Mouse (Mus musculus): ENCODE data around the gene Zfp275. TPM values are rescaled to one million over a fixed set of nuclear protein-coding genes. Genes with fewer than 3 reads are reported as not detected.
"Not testable (repeated sequence)": the region's sequence is repeated elsewhere in the genome, so short reads cannot be mapped to it uniquely, and the experiment has no call there.

Gene Zfp275
- polyA plus RNA-seq (2015; fragmentation: Nextera tagmentation; extraction: Ambion mirVana), result 8.4 and 12.5 TPM in 2 replicates

DNA sequence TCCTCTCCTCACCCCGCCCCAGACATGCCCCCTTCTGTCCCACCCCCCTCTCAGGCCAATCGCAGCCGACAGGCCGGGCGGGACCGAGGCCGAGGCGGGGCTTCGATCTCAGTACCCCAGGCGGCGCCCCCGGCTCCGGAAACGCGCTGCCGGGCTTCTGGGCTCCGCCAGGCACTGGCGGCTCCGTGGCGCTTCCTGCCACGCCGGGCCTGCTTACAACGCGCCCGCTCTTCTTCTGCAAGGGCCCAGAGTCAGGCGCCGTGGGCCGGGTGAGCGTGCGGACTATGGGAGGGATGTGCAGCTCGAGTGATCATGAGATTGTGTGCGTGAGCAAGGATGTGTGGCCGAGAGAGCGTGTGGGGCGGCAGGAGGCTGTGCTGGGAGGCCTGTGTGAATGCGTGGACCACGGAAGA, at the start of gene Zfp275:
TSS of gene Zfp275 (plus strand) at position 139 of the 413 bp plus-strand sequence.
- Histone ChIP-seq H3K27me3 (replicated peaks; ENCODE audit: control insufficient read depth, insufficient read depth, low read length) (no peaks in the 10 kb centered on the region), H3K36me3 (ENCODE audit: control insufficient read depth, insufficient read depth, low read length) (no peaks in the 10 kb centered on the region), H3K27ac (ENCODE audit: low read depth, low read length) (peak within 1 kb of the TSS; percentile 72), H3K4me2 (ENCODE audit: low read length) (peak within 1 kb of the TSS; percentile 63), H3K9ac (ENCODE audit: low read depth, low read length) (peak within 1 kb of the TSS; percentile 76), H3K9me3 (ENCODE audit: control insufficient read depth, low read length) (no peaks in the 10 kb centered on the region), H3K4me1 (ENCODE audit: control insufficient read depth, insufficient read depth, low read depth, low read length) (peaks cover 4% of the 10 kb centered on the region), H3K4me3 (ENCODE audit: low read length) (peak within 1 kb of the TSS; percentile 54)
- 19% methylated on average over 37 of the region's 37 CpGs for WGBS
- ATAC-seq, result peak; percentile 98

DNA sequence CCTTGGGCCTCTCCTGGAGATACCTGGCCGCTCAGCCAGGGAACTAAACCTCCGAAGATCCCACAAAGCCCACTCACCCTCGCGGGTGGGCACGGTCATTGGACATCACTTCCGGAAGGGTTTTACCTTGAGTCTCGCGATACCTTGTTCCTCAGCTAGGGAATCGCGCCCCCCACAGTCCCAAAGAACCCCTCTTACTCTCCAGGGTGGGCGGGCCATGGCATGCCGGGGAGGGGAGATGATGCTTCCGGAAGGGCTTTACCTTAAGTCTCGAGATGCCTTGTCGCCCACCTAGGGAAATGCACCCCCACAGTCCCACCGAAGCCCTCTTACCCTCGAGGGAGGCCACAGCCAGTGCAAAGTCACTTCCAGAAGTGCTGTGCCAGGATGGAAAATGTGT, 49.5 kb upstream of the Zfp275 start, which contains the start of the genes Xlr5a and Xlr5c:
TSS of gene Xlr5a (minus strand) at position 101 of the 400 bp plus-strand sequence.
TSS of gene Xlr5c (minus strand) at position 101 of the 400 bp plus-strand sequence.
- H3K36me3 ChIP-seq (ENCODE audit: control insufficient read depth, insufficient read depth, low read length); H3K9me3 ChIP-seq (ENCODE audit: control insufficient read depth, low read length); H3K4me2 ChIP-seq (ENCODE audit: low read length); H3K27ac ChIP-seq (ENCODE audit: low read depth, low read length); H3K4me1 ChIP-seq (ENCODE audit: control insufficient read depth, insufficient read depth, low read depth, low read length); H3K9ac ChIP-seq (ENCODE audit: low read depth, low read length); H3K4me3 ChIP-seq (ENCODE audit: low read length); H3K27me3 ChIP-seq (replicated peaks; ENCODE audit: control insufficient read depth, insufficient read depth, low read length); ATAC-seq: not testable (repeated sequence)
- 88% methylated on average over 11 of the region's 17 CpGs for WGBS

DNA sequence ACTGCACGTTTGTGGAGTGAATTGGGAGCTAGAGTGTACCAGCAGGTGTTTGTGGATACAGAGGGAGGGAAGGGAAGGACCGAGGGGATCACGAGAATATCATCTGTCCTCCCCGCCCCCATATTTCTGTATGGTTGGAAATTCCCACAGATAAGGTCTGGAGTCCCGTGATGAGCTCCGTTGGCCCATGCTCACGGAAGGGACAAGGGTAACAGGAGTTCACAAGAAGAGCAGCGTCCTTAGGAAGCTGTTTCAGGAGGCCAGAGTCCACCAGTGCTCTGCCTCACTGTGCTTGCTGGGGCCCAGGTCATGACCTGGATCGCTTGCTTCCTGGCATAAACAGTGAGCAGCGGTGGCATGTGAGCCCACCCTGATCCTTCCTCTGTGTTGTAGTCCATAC, 46.7 kb upstream of the Zfp275 start:
- not testable (repeated sequence) for H3K9me3 ChIP-seq (ENCODE audit: control insufficient read depth, low read length); H3K4me2 ChIP-seq (ENCODE audit: low read length); H3K4me3 ChIP-seq (ENCODE audit: low read length); ATAC-seq; H3K27ac ChIP-seq (ENCODE audit: low read depth, low read length); H3K9ac ChIP-seq (ENCODE audit: low read depth, low read length); H3K36me3 ChIP-seq (ENCODE audit: control insufficient read depth, insufficient read depth, low read length); H3K4me1 ChIP-seq (ENCODE audit: control insufficient read depth, insufficient read depth, low read depth, low read length); H3K27me3 ChIP-seq (replicated peaks; ENCODE audit: control insufficient read depth, insufficient read depth, low read length)
- no CpG with 5 or more reads among the region's 10 CpGs for WGBS

DNA sequence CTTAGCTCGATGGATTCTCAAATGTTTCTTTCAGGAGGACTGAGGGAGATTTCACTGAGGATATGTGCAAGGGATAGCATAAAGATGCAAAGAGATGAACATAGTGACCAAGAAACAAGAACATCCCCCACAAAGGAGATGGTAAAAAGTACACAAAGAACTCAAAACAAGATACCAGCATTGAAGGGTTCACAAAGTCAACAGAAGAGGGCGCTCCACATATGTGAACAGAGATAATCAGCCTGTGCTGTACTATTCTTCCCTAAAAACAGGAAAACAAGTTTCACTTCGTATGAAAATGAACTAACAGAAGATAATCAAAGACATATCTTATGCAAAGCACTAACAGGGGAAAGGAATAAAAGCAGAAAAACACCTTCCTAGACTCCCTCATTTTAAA, 29.9 kb upstream of the Zfp275 start:
- Histone ChIP-seq H3K4me3 (ENCODE audit: low read length) (no peak overlapping the region), H3K4me2 (ENCODE audit: low read length) (no peak overlapping the region), H3K27ac (ENCODE audit: low read depth, low read length) (no peak overlapping the region), H3K4me1 (ENCODE audit: control insufficient read depth, insufficient read depth, low read depth, low read length) (no peaks in the 10 kb centered on the region), H3K27me3 (replicated peaks; ENCODE audit: control insufficient read depth, insufficient read depth, low read length) (no peaks in the 10 kb centered on the region), H3K36me3 (ENCODE audit: control insufficient read depth, insufficient read depth, low read length) (no peaks in the 10 kb centered on the region), H3K9ac (ENCODE audit: low read depth, low read length) (no peak overlapping the region), H3K9me3 (ENCODE audit: control insufficient read depth, low read length) (no peaks in the 10 kb centered on the region)
- no peak for ATAC-seq
- 38% methylated on average over 3 of the region's 3 CpGs for WGBS

DNA sequence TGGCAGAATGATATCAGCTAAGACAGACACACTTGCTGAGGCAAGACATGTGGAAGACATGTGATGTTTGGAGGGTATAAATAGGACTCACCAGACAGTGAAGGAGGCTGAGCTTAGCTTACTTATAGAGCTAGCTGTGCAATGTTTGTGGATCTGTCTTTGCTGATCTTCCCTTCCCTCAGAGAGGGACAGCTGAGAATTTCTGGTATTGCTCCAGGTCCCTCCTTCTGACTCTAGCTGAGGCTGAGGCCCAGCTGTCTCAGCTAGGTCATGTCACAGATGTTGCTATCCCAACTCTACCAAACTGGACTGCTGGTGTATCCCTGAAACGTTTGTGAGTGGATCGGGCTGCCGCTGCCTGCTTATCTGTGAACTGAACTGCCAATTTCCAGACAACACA, 21.4 kb upstream of the Zfp275 start:
- no peak overlapping the region for H3K4me2 ChIP-seq (ENCODE audit: low read length)
- WGBS, result 73% methylated on average over 3 of the region's 3 CpGs
- no peak overlapping the region for H3K9ac ChIP-seq (ENCODE audit: low read depth, low read length)
- no peak for ATAC-seq
- no peaks in the 10 kb centered on the region for H3K27me3 ChIP-seq (replicated peaks; ENCODE audit: control insufficient read depth, insufficient read depth, low read length)
- H3K4me1 ChIP-seq (ENCODE audit: control insufficient read depth, insufficient read depth, low read depth, low read length), result no peaks in the 10 kb centered on the region
- H3K4me3 ChIP-seq (ENCODE audit: low read length), result no peak overlapping the region
- no peaks in the 10 kb centered on the region for H3K9me3 ChIP-seq (ENCODE audit: control insufficient read depth, low read length)
- H3K27ac ChIP-seq (ENCODE audit: low read depth, low read length), result no peak overlapping the region
- H3K36me3 ChIP-seq (ENCODE audit: control insufficient read depth, insufficient read depth, low read length), result no peaks in the 10 kb centered on the region

DNA sequence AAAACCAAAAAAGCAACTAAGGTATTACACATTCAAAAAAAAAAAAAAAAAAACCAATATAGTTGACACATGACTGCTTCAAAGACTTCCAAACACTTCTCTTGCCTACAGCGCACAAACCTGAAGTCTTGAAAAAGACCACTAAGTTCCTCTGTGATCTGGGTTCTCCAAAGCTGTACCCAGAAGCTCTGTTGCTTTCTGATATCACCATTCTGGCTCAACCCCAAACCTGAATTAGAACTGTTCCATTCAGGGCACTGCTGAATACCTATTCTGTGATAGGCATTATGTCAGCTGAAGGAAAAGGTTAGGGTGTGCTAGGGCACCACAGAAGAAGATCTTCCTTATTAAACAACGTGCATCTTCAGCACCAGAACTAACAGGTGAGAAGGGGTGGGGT, 15.2 kb upstream of the Zfp275 start:
- 62% methylated on average over 2 of the region's 2 CpGs for WGBS
- Histone ChIP-seq H3K9me3 (ENCODE audit: control insufficient read depth, low read length) (no peaks in the 10 kb centered on the region), H3K4me1 (ENCODE audit: control insufficient read depth, insufficient read depth, low read depth, low read length) (no peaks in the 10 kb centered on the region), H3K4me3 (ENCODE audit: low read length) (no peak overlapping the region), H3K36me3 (ENCODE audit: control insufficient read depth, insufficient read depth, low read length) (no peaks in the 10 kb centered on the region), H3K27ac (ENCODE audit: low read depth, low read length) (no peak overlapping the region), H3K4me2 (ENCODE audit: low read length) (no peak overlapping the region), H3K27me3 (replicated peaks; ENCODE audit: control insufficient read depth, insufficient read depth, low read length) (no peaks in the 10 kb centered on the region), H3K9ac (ENCODE audit: low read depth, low read length) (no peak overlapping the region)
- ATAC-seq, result no peak

DNA sequence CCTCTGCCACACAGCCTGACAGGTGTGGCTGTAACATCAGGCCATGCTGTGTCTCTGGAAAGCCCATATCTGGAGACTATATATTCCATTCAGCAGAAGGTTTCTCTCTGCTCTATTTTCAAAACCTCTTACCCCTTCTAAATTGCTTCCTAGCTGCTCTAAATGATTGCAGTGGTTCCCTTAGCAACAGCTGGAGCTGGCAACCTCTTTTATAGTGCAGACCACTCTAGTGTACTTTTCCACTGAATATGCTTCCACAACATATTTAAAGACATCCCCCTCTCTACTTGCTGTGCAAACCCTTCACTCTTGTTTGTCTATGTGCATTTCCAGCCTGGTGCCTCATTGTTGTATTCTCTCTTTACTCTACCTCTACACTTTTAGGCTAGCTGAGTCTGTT, 8.9 kb upstream of the Zfp275 start:
- H3K4me3 ChIP-seq (ENCODE audit: low read length), result no peak overlapping the region
- no peak overlapping the region for H3K4me2 ChIP-seq (ENCODE audit: low read length)
- H3K27ac ChIP-seq (ENCODE audit: low read depth, low read length), result no peak overlapping the region
- ATAC-seq, result no peak
- no peaks in the 10 kb centered on the region for H3K36me3 ChIP-seq (ENCODE audit: control insufficient read depth, insufficient read depth, low read length)
- H3K4me1 ChIP-seq (ENCODE audit: control insufficient read depth, insufficient read depth, low read depth, low read length), result no peaks in the 10 kb centered on the region
- H3K9me3 ChIP-seq (ENCODE audit: control insufficient read depth, low read length), result no peaks in the 10 kb centered on the region
- H3K27me3 ChIP-seq (replicated peaks; ENCODE audit: control insufficient read depth, insufficient read depth, low read length), result no peaks in the 10 kb centered on the region
- H3K9ac ChIP-seq (ENCODE audit: low read depth, low read length), result no peak overlapping the region

DNA sequence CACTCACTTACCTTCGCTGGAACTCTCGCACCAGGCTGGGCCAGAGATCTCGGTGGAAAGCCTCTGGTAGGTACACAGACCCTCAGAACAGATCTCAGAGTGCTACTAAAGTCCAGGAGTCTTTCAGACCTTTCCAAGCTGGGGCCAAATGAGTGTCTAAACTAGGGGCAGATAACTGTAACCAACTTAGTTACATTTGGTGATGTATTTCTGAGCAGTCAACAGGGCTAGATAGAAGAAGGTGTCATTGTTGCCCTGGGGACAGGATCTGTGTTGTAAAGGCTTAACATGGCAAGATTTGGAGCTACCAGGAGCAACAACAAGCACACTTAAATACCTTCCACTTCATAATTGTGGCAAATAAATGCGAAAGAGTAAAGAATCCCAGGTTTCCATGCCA, 5.7 kb upstream of the Zfp275 start, which contains the start of gene Gm45015:
TSS of gene Gm45015 (minus strand) at position 101 of the 400 bp plus-strand sequence.
- no peaks in the 10 kb centered on the region for H3K36me3 ChIP-seq (ENCODE audit: control insufficient read depth, insufficient read depth, low read length)
- no peak within 1 kb of the TSS for H3K4me2 ChIP-seq (ENCODE audit: low read length)
- WGBS, result 89% methylated on average over 4 of the region's 4 CpGs
- H3K4me3 ChIP-seq (ENCODE audit: low read length), result no peak within 1 kb of the TSS
- H3K9me3 ChIP-seq (ENCODE audit: control insufficient read depth, low read length), result no peaks in the 10 kb centered on the region
- no peak within 1 kb of the TSS for H3K27ac ChIP-seq (ENCODE audit: low read depth, low read length)
- H3K27me3 ChIP-seq (replicated peaks; ENCODE audit: control insufficient read depth, insufficient read depth, low read length), result no peaks in the 10 kb centered on the region
- ATAC-seq, result no peak
- H3K9ac ChIP-seq (ENCODE audit: low read depth, low read length), result no peak within 1 kb of the TSS
- H3K4me1 ChIP-seq (ENCODE audit: control insufficient read depth, insufficient read depth, low read depth, low read length), result no peaks in the 10 kb centered on the region

DNA sequence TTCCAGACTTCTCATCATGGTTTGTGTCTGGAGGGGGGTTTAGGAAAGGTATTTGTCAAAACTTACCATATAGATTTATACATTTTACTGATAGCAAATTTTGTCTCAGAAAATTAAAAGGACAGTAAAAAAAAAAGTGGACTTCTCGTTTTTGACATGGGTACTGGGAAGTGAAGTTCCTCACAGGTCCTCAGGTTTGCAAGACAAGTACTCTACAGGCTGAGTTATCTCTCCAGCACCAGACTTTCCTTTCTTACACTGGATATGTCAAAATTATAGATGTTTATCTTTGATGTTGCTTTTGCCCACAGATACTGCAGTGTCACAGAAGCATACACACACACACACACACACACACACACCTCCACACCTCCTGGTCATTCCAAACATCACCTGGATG, 948 bp upstream of the Zfp275 start:
- H3K9ac ChIP-seq (ENCODE audit: low read depth, low read length), result no peak overlapping the region
- H3K27me3 ChIP-seq (replicated peaks; ENCODE audit: control insufficient read depth, insufficient read depth, low read length), result no peaks in the 10 kb centered on the region
- H3K4me3 ChIP-seq (ENCODE audit: low read length), result no peak overlapping the region
- ATAC-seq, result no peak
- 71% methylated on average over 1 of the region's 1 CpGs for WGBS
- peaks cover 4% of the 10 kb centered on the region for H3K4me1 ChIP-seq (ENCODE audit: control insufficient read depth, insufficient read depth, low read depth, low read length)
- no peak overlapping the region for H3K4me2 ChIP-seq (ENCODE audit: low read length)
- H3K27ac ChIP-seq (ENCODE audit: low read depth, low read length), result no peak overlapping the region
- H3K9me3 ChIP-seq (ENCODE audit: control insufficient read depth, low read length), result no peaks in the 10 kb centered on the region
- no peaks in the 10 kb centered on the region for H3K36me3 ChIP-seq (ENCODE audit: control insufficient read depth, insufficient read depth, low read length)

DNA sequence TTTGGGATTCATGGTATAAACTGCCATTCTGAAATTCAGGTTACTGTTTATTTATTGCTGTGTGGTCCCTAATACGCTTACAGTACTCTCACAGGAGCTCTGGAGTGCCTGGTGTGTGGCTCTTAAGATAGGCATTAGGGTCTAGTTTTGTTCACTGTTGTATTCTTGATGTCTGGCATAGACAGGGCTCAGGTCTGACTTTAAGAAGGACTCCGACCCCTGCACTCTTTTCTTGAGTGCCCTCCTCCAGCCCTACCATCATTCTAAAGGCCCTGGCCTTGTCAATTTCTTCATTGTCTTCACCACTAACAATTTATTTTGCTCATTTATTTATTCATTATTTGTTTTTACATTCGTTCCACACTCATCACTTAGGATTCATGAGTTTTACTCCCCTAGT, 353 bp upstream of the Zfp275 start:
- no peak overlapping the region for H3K27ac ChIP-seq (ENCODE audit: low read depth, low read length)
- no peaks in the 10 kb centered on the region for H3K27me3 ChIP-seq (replicated peaks; ENCODE audit: control insufficient read depth, insufficient read depth, low read length)
- peak; percentile 60 for ATAC-seq
- peak overlapping the region; percentile 76 for H3K9ac ChIP-seq (ENCODE audit: low read depth, low read length)
- peak overlapping the region; percentile 63 for H3K4me2 ChIP-seq (ENCODE audit: low read length)
- peaks cover 4% of the 10 kb centered on the region for H3K4me1 ChIP-seq (ENCODE audit: control insufficient read depth, insufficient read depth, low read depth, low read length)
- WGBS, result 40% methylated on average over 3 of the region's 3 CpGs
- H3K9me3 ChIP-seq (ENCODE audit: control insufficient read depth, low read length), result no peaks in the 10 kb centered on the region
- peak overlapping the region; percentile 54 for H3K4me3 ChIP-seq (ENCODE audit: low read length)
- no peaks in the 10 kb centered on the region for H3K36me3 ChIP-seq (ENCODE audit: control insufficient read depth, insufficient read depth, low read length)
